Mouse (Mus musculus) adrenal gland, postnatal 25 days (tissue): Measurements from ENCODE around the gene Gm10135. TPM values are rescaled to one million over a fixed set of nuclear protein-coding genes. Genes with fewer than 3 reads are reported as not detected.
"Not testable (repeated sequence)": the region's sequence is repeated elsewhere in the genome, so short reads cannot be mapped to it uniquely, and the experiment has no call there.

Source experiments
- DNase-seq: peaks from one replicate; pipeline ENCODE4 v3.0.0; 2021; ENCODE audit warnings: mixed read lengths
- long read RNA-seq: library from polyadenylated mRNA; stranded (forward); transcript quantifications from one replicate; pipeline ENCODE4 v2.0.0, GENCODE M21; 2021
- total RNA-seq: library from RNA; stranded (reverse); gene quantifications from 2 replicates; pipeline ENCODE4 v1.2.3, GENCODE M21; 2021

The Gm10135 gene
- not detected in 2 replicates for total RNA-seq
- long read RNA-seq = 0 reads

GRCm38 (mm10) chr5:72974602-72975001, at the start of gene Gm10135:
TSS of gene Gm10135 (minus strand) at chr5:72974702.
- no peak for DNase-seq

GRCm38 (mm10) chr5:73023801-73024200, 49.3 kb upstream of the Gm10135 start:
- DNase-seq = no peak

GRCm38 (mm10) chr5:73014745-73015144, 40.2 kb upstream of the Gm10135 start:
- DNase-seq = no peak

GRCm38 (mm10) chr5:73013611-73014287, 39.2 kb upstream of the Gm10135 start:
- DNase-seq = not testable (repeated sequence)

- DNase-seq = not testable (repeated sequence)
Observed at GRCm38 (mm10) chr5:73012884-73013610, 38.5 kb upstream of the Gm10135 start.

- not testable (repeated sequence) for DNase-seq
Observed at GRCm38 (mm10) chr5:73011806-73012205, 37.3 kb upstream of the Gm10135 start.

- not testable (repeated sequence) for DNase-seq
Observed at GRCm38 (mm10) chr5:73008230-73008629, 33.7 kb upstream of the Gm10135 start.

GRCm38 (mm10) chr5:73007582-73007959, 33.1 kb upstream of the Gm10135 start:
- DNase-seq = no peak

GRCm38 (mm10) chr5:73006784-73007581, 32.5 kb upstream of the Gm10135 start, which contains the start of gene Slc10a4:
TSS of gene Slc10a4 (plus strand) at chr5:73006883.
- peak; percentile 60 for DNase-seq

GRCm38 (mm10) chr5:73004046-73004445, 29.5 kb upstream of the Gm10135 start:
- DNase-seq = no peak

- not testable (repeated sequence) for DNase-seq
Observed at GRCm38 (mm10) chr5:72998546-72998945, 24.0 kb upstream of the Gm10135 start.

- DNase-seq = no peak
Observed at GRCm38 (mm10) chr5:72995379-72995778, 20.9 kb upstream of the Gm10135 start.

GRCm38 (mm10) chr5:72994928-72995327, 20.4 kb upstream of the Gm10135 start:
- no peak for DNase-seq

- DNase-seq = no peak
Observed at GRCm38 (mm10) chr5:72994424-72994823, 19.9 kb upstream of the Gm10135 start.

- DNase-seq = no peak
Observed at GRCm38 (mm10) chr5:72992474-72992873, 18.0 kb upstream of the Gm10135 start.

GRCm38 (mm10) chr5:72989756-72990155, 15.3 kb upstream of the Gm10135 start:
- no peak for DNase-seq

- no peak for DNase-seq
Observed at GRCm38 (mm10) chr5:72987786-72988185, 13.3 kb upstream of the Gm10135 start.

GRCm38 (mm10) chr5:72984091-72984490, 9.6 kb upstream of the Gm10135 start:
- DNase-seq = no peak

GRCm38 (mm10) chr5:72976539-72976938, 2.0 kb upstream of the Gm10135 start:
- DNase-seq = no peak

GRCm38 (mm10) chr5:72975996-72976395, 1.5 kb upstream of the Gm10135 start:
- DNase-seq = no peak

GRCm38 (mm10) chr5:72972934-72973333, 1.6 kb downstream of the Gm10135 start:
- DNase-seq = no peak

GRCm38 (mm10) chr5:72972435-72972834, 2.1 kb downstream of the Gm10135 start:
- no peak for DNase-seq

- DNase-seq = no peak
Observed at GRCm38 (mm10) chr5:72965706-72966105, 8.8 kb downstream of the Gm10135 start.
